Mouse (Mus musculus): ENCODE data around the gene Rgs9. TPM values are rescaled to one million over a fixed set of nuclear protein-coding genes. Genes with fewer than 3 reads are reported as not detected.
A peak's percentile ranks its signal among the peaks of the same experiment; 100 is the strongest.

Rgs9 gene
- polyA plus RNA-seq, 1 experiment from 2014 or later = 0.73 TPM

- no peak for DNase-seq (ENCODE audit: low spot score)
- Histone ChIP-seq H3K4me2 (replicated peaks; ENCODE audit: low read depth) (no peak overlapping the region), H3K36me3 (ENCODE audit: control insufficient read depth, insufficient read depth, low read length) (no peaks in the 10 kb centered on the region), H3K4me1 (replicated peaks; ENCODE audit: control insufficient read depth, insufficient read depth) (no peaks in the 10 kb centered on the region), H3K4me3 (ENCODE audit: low read depth, low read length) (no peak overlapping the region), H3K27ac (replicated peaks) (no peak overlapping the region), H3K9ac (ENCODE audit: low read length) (no peak overlapping the region), H3K27me3 (ENCODE audit: control insufficient read depth, insufficient read depth, low read length) (no peaks in the 10 kb centered on the region), H3K9me3 (ENCODE audit: control insufficient read depth, low read length) (no peaks in the 10 kb centered on the region)
- TF ChIP-seq CTCF (IDR thresholded peaks at IDR 0.05; ENCODE audit: low read depth) = no peak
- TF ChIP-seq EP300 (optimal IDR thresholded peaks at IDR 0.05) = no peak
- WGBS = 77% methylated on average over 6 of the region's 6 CpGs
- no peak for ATAC-seq (ENCODE audit: low FRiP score, low TSS enrichment)
Observed at GRCm38 (mm10) chr11:109232811-109233210, 65.1 kb downstream of the Rgs9 start.

DNA sequence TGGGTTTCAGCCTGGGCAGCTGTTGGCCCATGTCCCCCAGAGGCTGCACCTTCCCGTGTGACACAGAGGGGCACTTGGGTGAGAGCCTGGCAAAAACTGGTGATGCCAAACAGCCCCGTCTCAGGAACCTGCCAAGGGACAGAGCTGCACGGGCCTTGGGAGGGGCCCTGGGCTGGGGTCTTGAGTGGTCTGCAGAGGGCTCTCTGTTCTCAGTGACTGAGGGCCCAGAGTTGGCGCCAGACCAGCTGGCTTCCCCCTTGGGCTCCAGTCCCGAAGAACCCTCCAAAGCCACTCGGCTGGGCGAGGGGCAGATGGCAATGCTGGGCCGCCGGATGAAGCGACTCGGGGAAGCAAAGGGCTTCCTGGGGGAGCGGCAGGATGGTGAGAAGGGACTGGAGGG, 70.8 kb downstream of the Rgs9 start:
- H3K9ac ChIP-seq (ENCODE audit: low read length) = no peak overlapping the region
- WGBS = 79% methylated on average over 12 of the region's 12 CpGs
- H3K27ac ChIP-seq (replicated peaks) = no peak overlapping the region
- H3K4me2 ChIP-seq (replicated peaks; ENCODE audit: low read depth) = no peak overlapping the region
- TF ChIP-seq EP300 (optimal IDR thresholded peaks at IDR 0.05) (no peak), CTCF (IDR thresholded peaks at IDR 0.05; ENCODE audit: low read depth) (no peak)
- no peak for ATAC-seq (ENCODE audit: low FRiP score, low TSS enrichment)
- no peaks in the 10 kb centered on the region for H3K4me1 ChIP-seq (replicated peaks; ENCODE audit: control insufficient read depth, insufficient read depth)
- no peaks in the 10 kb centered on the region for H3K9me3 ChIP-seq (ENCODE audit: control insufficient read depth, low read length)
- no peak for DNase-seq (ENCODE audit: low spot score)
- H3K36me3 ChIP-seq (ENCODE audit: control insufficient read depth, insufficient read depth, low read length) = no peaks in the 10 kb centered on the region
- H3K27me3 ChIP-seq (ENCODE audit: control insufficient read depth, insufficient read depth, low read length) = no peaks in the 10 kb centered on the region
- H3K4me3 ChIP-seq (ENCODE audit: low read depth, low read length) = no peak overlapping the region

- WGBS = 43% methylated on average over 4 of the region's 4 CpGs
- H3K4me1 ChIP-seq (replicated peaks; ENCODE audit: control insufficient read depth, insufficient read depth) = no peaks in the 10 kb centered on the region
- no peak for TF ChIP-seq EP300 (optimal IDR thresholded peaks at IDR 0.05)
- peak; percentile 72 for TF ChIP-seq CTCF (IDR thresholded peaks at IDR 0.05; ENCODE audit: low read depth)
- no peak overlapping the region for H3K9ac ChIP-seq (ENCODE audit: low read length)
- H3K4me3 ChIP-seq (ENCODE audit: low read depth, low read length) = no peak overlapping the region
- no peak for DNase-seq (ENCODE audit: low spot score)
- no peak overlapping the region for H3K27ac ChIP-seq (replicated peaks)
- no peaks in the 10 kb centered on the region for H3K36me3 ChIP-seq (ENCODE audit: control insufficient read depth, insufficient read depth, low read length)
- H3K27me3 ChIP-seq (ENCODE audit: control insufficient read depth, insufficient read depth, low read length) = no peaks in the 10 kb centered on the region
- H3K4me2 ChIP-seq (replicated peaks; ENCODE audit: low read depth) = no peak overlapping the region
- no peaks in the 10 kb centered on the region for H3K9me3 ChIP-seq (ENCODE audit: control insufficient read depth, low read length)
- ATAC-seq (ENCODE audit: low FRiP score, low TSS enrichment) = peak; percentile 40; the same call in 1 of the 2 replicates
Observed at GRCm38 (mm10) chr11:109221209-109222007, 76.5 kb downstream of the Rgs9 start.

DNA sequence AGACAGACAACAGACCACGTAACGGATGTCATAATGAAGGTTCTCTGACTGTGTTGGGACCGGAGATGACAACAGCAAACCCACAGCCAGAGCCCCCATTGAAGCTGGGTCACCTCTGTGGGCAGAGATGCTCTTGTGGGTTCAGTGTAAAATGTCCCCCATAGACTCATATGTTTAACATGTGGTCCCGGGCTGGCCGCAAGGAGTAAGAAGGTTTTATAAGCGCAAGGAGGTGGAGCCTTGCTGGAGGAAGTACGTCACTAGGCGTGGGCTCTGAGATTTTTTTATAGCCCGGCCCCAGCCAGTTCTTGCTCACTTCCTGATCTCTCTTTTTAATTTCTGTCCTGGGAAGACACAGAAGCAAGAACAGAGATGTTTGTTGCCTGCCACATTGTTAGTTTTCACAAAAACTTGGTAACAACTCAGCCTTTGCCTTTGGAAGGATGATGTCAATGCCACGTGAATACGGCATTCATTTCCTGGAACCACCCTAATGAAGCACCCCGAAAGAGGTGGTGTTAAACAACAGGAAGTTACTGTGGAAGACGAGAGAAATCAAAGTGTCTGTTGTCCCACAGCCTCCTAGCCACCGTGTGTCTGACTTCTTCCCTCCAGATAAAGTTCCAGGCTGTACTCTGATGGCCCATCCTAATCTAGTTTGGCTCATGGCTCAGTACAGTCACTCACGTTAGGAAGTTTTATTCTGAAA, 79.1 kb downstream of the Rgs9 start:
- 78% methylated on average over 15 of the region's 15 CpGs for WGBS
- Histone ChIP-seq H3K4me2 (replicated peaks; ENCODE audit: low read depth) (no peak overlapping the region), H3K27ac (replicated peaks) (no peak overlapping the region), H3K4me1 (replicated peaks; ENCODE audit: control insufficient read depth, insufficient read depth) (no peaks in the 10 kb centered on the region), H3K36me3 (ENCODE audit: control insufficient read depth, insufficient read depth, low read length) (no peaks in the 10 kb centered on the region), H3K9ac (ENCODE audit: low read length) (no peak overlapping the region), H3K4me3 (ENCODE audit: low read depth, low read length) (no peak overlapping the region), H3K9me3 (ENCODE audit: control insufficient read depth, low read length) (no peaks in the 10 kb centered on the region), H3K27me3 (ENCODE audit: control insufficient read depth, insufficient read depth, low read length) (no peaks in the 10 kb centered on the region)
- DNase-seq (ENCODE audit: low spot score) (no peak), ATAC-seq (ENCODE audit: low FRiP score, low TSS enrichment) (no peak)
- TF ChIP-seq EP300 (optimal IDR thresholded peaks at IDR 0.05) (no peak), CTCF (IDR thresholded peaks at IDR 0.05; ENCODE audit: low read depth) (no peak)

DNA sequence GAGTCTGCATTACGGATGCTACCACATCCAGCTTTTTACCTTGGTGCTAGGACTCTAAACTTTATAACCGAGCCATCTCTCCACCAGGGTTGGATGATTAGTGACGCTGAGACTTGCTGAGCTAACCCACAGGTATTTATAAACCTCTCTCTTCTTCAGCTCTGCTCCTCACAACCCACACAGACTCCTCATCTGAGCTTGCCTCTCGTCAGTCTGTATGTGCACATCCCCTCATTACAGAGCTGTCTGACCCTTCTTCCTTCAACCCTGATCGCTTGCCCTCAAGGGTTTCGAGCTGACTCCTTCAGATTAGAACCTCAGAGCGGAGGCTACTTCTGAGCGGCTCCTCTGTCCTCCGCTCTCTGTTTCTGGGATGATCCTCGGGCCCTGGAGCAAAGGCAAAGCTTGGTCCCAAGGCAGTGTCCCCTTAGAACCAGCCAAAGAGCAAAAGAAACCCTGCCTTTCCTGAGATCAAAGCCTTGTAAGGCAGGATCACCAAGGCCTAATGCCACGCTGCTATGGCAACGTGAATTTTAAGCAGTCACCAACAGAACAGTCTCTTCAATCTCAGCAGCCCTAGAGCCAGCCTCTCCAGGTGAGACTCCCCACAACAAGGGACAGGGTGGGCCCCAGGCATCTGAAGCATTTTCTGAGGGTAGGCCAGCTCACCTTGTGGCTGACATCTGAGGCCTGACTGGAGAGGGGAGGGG, 79.9 kb downstream of the Rgs9 start:
- DNase-seq (ENCODE audit: low spot score) (no peak), ATAC-seq (ENCODE audit: low FRiP score, low TSS enrichment) (no peak)
- Histone ChIP-seq H3K4me3 (ENCODE audit: low read depth, low read length) (no peak overlapping the region), H3K9me3 (ENCODE audit: control insufficient read depth, low read length) (no peaks in the 10 kb centered on the region), H3K9ac (ENCODE audit: low read length) (no peak overlapping the region), H3K27me3 (ENCODE audit: control insufficient read depth, insufficient read depth, low read length) (no peaks in the 10 kb centered on the region), H3K4me2 (replicated peaks; ENCODE audit: low read depth) (no peak overlapping the region), H3K36me3 (ENCODE audit: control insufficient read depth, insufficient read depth, low read length) (no peaks in the 10 kb centered on the region), H3K4me1 (replicated peaks; ENCODE audit: control insufficient read depth, insufficient read depth) (no peaks in the 10 kb centered on the region), H3K27ac (replicated peaks) (no peak overlapping the region)
- 62% methylated on average over 12 of the region's 12 CpGs for WGBS
- TF ChIP-seq EP300 (optimal IDR thresholded peaks at IDR 0.05) (no peak), CTCF (IDR thresholded peaks at IDR 0.05; ENCODE audit: low read depth) (no peak)
